Mouse (Mus musculus): ENCODE data around the gene Pfkfb3.

- TF ChIP-seq TAL1 (IDR thresholded peaks at IDR 0.05; ENCODE audit: low read length) (no peak), GATA1 (IDR thresholded peaks at IDR 0.05; ENCODE audit: low read length) (no peak)
Observed at GRCm38 (mm10) chr2:11567781-11568362, 14.0 kb upstream of the Pfkfb3 start.
